Mouse (Mus musculus): Measurements from ENCODE around the gene Smim13. TPM values are rescaled to one million over a fixed set of nuclear protein-coding genes. Genes with fewer than 3 reads are reported as not detected.

Smim13 gene
- polyA plus RNA-seq, 1 experiment from 2014 or later = 10.3 TPM

GRCm38 (mm10) chr13:41211276-41211675 is 38.4 kb upstream of the Smim13 start:
- no peaks in the 10 kb centered on the region for H3K36me3 ChIP-seq (ENCODE audit: insufficient read depth, low read length)
- H3K27ac ChIP-seq = no peak overlapping the region
- 72% methylated on average over 4 of the region's 4 CpGs for WGBS
- H3K9me3 ChIP-seq (replicated peaks; ENCODE audit: low read length) = no peaks in the 10 kb centered on the region
- ATAC-seq (replicated peaks; ENCODE audit: low FRiP score, low read depth) = no peak
- no peak overlapping the region for H3K4me2 ChIP-seq (ENCODE audit: low read length)
- 0 out of 2 replicates have a peak, but pooled peaks cover 4% of the 10 kb centered on the region for H3K4me1 ChIP-seq (replicated peaks; ENCODE audit: insufficient read depth, low read length)
- H3K4me3 ChIP-seq (replicated peaks; ENCODE audit: low read depth, low read length) = no peak overlapping the region
- no peaks in the 10 kb centered on the region for H3K27me3 ChIP-seq (ENCODE audit: insufficient read depth, low read length)
- H3K9ac ChIP-seq (ENCODE audit: low read depth, low read length) = no peak overlapping the region
- DNase-seq (ENCODE audit: low spot score) = no peak
- TF ChIP-seq CTCF (IDR thresholded peaks at IDR 0.05; ENCODE audit: low read depth) = no peak

- Histone ChIP-seq H3K27me3 (ENCODE audit: insufficient read depth, low read length) (no peaks in the 10 kb centered on the region), H3K4me1 (replicated peaks; ENCODE audit: insufficient read depth, low read length) (0 out of 2 replicates have a peak, but pooled peaks cover 4% of the 10 kb centered on the region), H3K9me3 (replicated peaks; ENCODE audit: low read length) (no peaks in the 10 kb centered on the region), H3K4me2 (ENCODE audit: low read length) (no peak overlapping the region), H3K4me3 (replicated peaks; ENCODE audit: low read depth, low read length) (no peak overlapping the region), H3K9ac (ENCODE audit: low read depth, low read length) (no peak overlapping the region), H3K27ac (peak overlapping the region; percentile 42; the same call in 1 of the 2 replicates), H3K36me3 (ENCODE audit: insufficient read depth, low read length) (no peaks in the 10 kb centered on the region)
- TF ChIP-seq CTCF (IDR thresholded peaks at IDR 0.05; ENCODE audit: low read depth) = no peak
- ATAC-seq (replicated peaks; ENCODE audit: low FRiP score, low read depth) (no peak), DNase-seq (ENCODE audit: low spot score) (no peak)
- 47% methylated on average over 6 of the region's 6 CpGs for WGBS
Observed at GRCm38 (mm10) chr13:41212558-41213322, 36.9 kb upstream of the Smim13 start.

GRCm38 (mm10) chr13:41215669-41216068 is 34.0 kb upstream of the Smim13 start:
- no peak overlapping the region for H3K4me2 ChIP-seq (ENCODE audit: low read length)
- H3K9ac ChIP-seq (ENCODE audit: low read depth, low read length) = no peak overlapping the region
- no peak for ATAC-seq (replicated peaks; ENCODE audit: low FRiP score, low read depth)
- DNase-seq (ENCODE audit: low spot score) = no peak
- no peaks in the 10 kb centered on the region for H3K36me3 ChIP-seq (ENCODE audit: insufficient read depth, low read length)
- H3K9me3 ChIP-seq (replicated peaks; ENCODE audit: low read length) = 0 out of 2 replicates have a peak, but pooled peaks cover under 1% of the 10 kb centered on the region
- no peaks in the 10 kb centered on the region for H3K27me3 ChIP-seq (ENCODE audit: insufficient read depth, low read length)
- H3K4me3 ChIP-seq (replicated peaks; ENCODE audit: low read depth, low read length) = no peak overlapping the region
- H3K27ac ChIP-seq = no peak overlapping the region
- TF ChIP-seq CTCF (IDR thresholded peaks at IDR 0.05; ENCODE audit: low read depth) = no peak
- 61% methylated on average over 6 of the region's 6 CpGs for WGBS
- 0 out of 2 replicates have a peak, but pooled peaks cover 4% of the 10 kb centered on the region for H3K4me1 ChIP-seq (replicated peaks; ENCODE audit: insufficient read depth, low read length)

- Histone ChIP-seq H3K4me1 (replicated peaks; ENCODE audit: insufficient read depth, low read length) (0 out of 2 replicates have a peak, but pooled peaks cover 4% of the 10 kb centered on the region), H3K4me3 (replicated peaks; ENCODE audit: low read depth, low read length) (no peak overlapping the region), H3K4me2 (ENCODE audit: low read length) (no peak overlapping the region), H3K9ac (ENCODE audit: low read depth, low read length) (no peak overlapping the region), H3K27me3 (ENCODE audit: insufficient read depth, low read length) (no peaks in the 10 kb centered on the region), H3K36me3 (ENCODE audit: insufficient read depth, low read length) (no peaks in the 10 kb centered on the region), H3K9me3 (replicated peaks; ENCODE audit: low read length) (0 out of 2 replicates have a peak, but pooled peaks cover 4% of the 10 kb centered on the region), H3K27ac (no peak overlapping the region)
- TF ChIP-seq CTCF (IDR thresholded peaks at IDR 0.05; ENCODE audit: low read depth) = no peak
- WGBS = 65% methylated on average over 3 of the region's 3 CpGs
- ATAC-seq (replicated peaks; ENCODE audit: low FRiP score, low read depth) (no peak), DNase-seq (ENCODE audit: low spot score) (no peak)
Observed at GRCm38 (mm10) chr13:41216236-41216635, 33.4 kb upstream of the Smim13 start.

GRCm38 (mm10) chr13:41219056-41219455 is 30.6 kb upstream of the Smim13 start:
- H3K9ac ChIP-seq (ENCODE audit: low read depth, low read length) = no peak overlapping the region
- H3K27ac ChIP-seq = no peak overlapping the region
- no peak for ATAC-seq (replicated peaks; ENCODE audit: low FRiP score, low read depth)
- peak overlapping the region; percentile 72; the same call in 1 of the 2 replicates for H3K4me2 ChIP-seq (ENCODE audit: low read length)
- H3K9me3 ChIP-seq (replicated peaks; ENCODE audit: low read length) = 0 out of 2 replicates have a peak, but pooled peaks cover 4% of the 10 kb centered on the region
- no peaks in the 10 kb centered on the region for H3K4me1 ChIP-seq (replicated peaks; ENCODE audit: insufficient read depth, low read length)
- H3K27me3 ChIP-seq (ENCODE audit: insufficient read depth, low read length) = no peaks in the 10 kb centered on the region
- no peak for TF ChIP-seq CTCF (IDR thresholded peaks at IDR 0.05; ENCODE audit: low read depth)
- DNase-seq (ENCODE audit: low spot score) = peak; percentile 37
- H3K4me3 ChIP-seq (replicated peaks; ENCODE audit: low read depth, low read length) = no peak overlapping the region
- no peaks in the 10 kb centered on the region for H3K36me3 ChIP-seq (ENCODE audit: insufficient read depth, low read length)
- WGBS = 9% methylated on average over 1 of the region's 1 CpGs

- Histone ChIP-seq H3K9ac (ENCODE audit: low read depth, low read length) (peak overlapping the region; percentile 55), H3K27me3 (ENCODE audit: insufficient read depth, low read length) (no peaks in the 10 kb centered on the region), H3K27ac (no peak overlapping the region), H3K4me3 (replicated peaks; ENCODE audit: low read depth, low read length) (peak overlapping the region; percentile 58), H3K4me2 (ENCODE audit: low read length) (peak overlapping the region; percentile 72), H3K9me3 (replicated peaks; ENCODE audit: low read length) (0 out of 2 replicates have a peak, but pooled peaks cover 4% of the 10 kb centered on the region), H3K4me1 (replicated peaks; ENCODE audit: insufficient read depth, low read length) (no peaks in the 10 kb centered on the region), H3K36me3 (ENCODE audit: insufficient read depth, low read length) (no peaks in the 10 kb centered on the region)
- DNase-seq (ENCODE audit: low spot score) (no peak), ATAC-seq (replicated peaks; ENCODE audit: low FRiP score, low read depth) (0 out of 2 replicates have a peak, but pooled peaks have one; percentile 20)
- WGBS = 2% methylated on average over 36 of the region's 39 CpGs
- TF ChIP-seq CTCF (IDR thresholded peaks at IDR 0.05; ENCODE audit: low read depth) = no peak
Observed at GRCm38 (mm10) chr13:41219687-41220303, 29.8 kb upstream of the Smim13 start.
